Mouse (Mus musculus): ENCODE data around the gene Csnk1d. TPM values are rescaled to one million over a fixed set of nuclear protein-coding genes. Genes with fewer than 3 reads are reported as not detected.
A peak's percentile ranks its signal among the peaks of the same experiment; 100 is the strongest.

Gene Csnk1d
- total RNA-seq, 1 experiment, result 60.7 TPM

GRCm38 (mm10) chr11:120980427-120981035, 10.6 kb downstream of the Csnk1d start:
- Histone ChIP-seq H3K9ac (ENCODE audit: insufficient read depth, low read depth, low read length, poor library complexity, severe bottlenecking) (no peak overlapping the region), H3K4me1 (ENCODE audit: control insufficient read depth in 2 of 2, insufficient read depth in 2 of 2, low read length in 2 of 2, poor library complexity in 1 of 2) (no peaks in the 10 kb centered on the region), H3K9me3 (ENCODE audit: control insufficient read depth, insufficient read depth, low read depth, low read length) (no peaks in the 10 kb centered on the region), H3K27ac (ENCODE audit: insufficient read depth, low read depth, low read length, poor library complexity, severe bottlenecking) (no peak overlapping the region), H3K36me3 (ENCODE audit: control insufficient read depth, insufficient read depth, low read length, poor library complexity, severe bottlenecking) (peaks cover 39% of the 10 kb centered on the region), H3K4me3 (ENCODE audit: insufficient read depth in 1 of 2, low read depth in 1 of 2, low read length in 2 of 2, poor library complexity in 1 of 2, severe bottlenecking in 1 of 2) (no peak overlapping the region)
- in situ Hi-C loops (cut with MboI; ENCODE audit: low sequenced_read_pairs in 2 of 2, unreplicated experiment in 2 of 2), result no loop called here
- DNase-seq (ENCODE audit: low read depth, low spot score), result no peak
- no peak for TF ChIP-seq CHD2 (IDR thresholded peaks at IDR 0.05; ENCODE audit: low read depth, low read length)
- TF ChIP-seq ZNF384 (IDR thresholded peaks at IDR 0.05; ENCODE audit: low read depth, low read length), result 0 out of 2 replicates have a peak, but pooled peaks have one; percentile 26

GRCm38 (mm10) chr11:120979711-120980426, 11.3 kb downstream of the Csnk1d start:
- H3K4me1 ChIP-seq (ENCODE audit: control insufficient read depth in 2 of 2, insufficient read depth in 2 of 2, low read length in 2 of 2, poor library complexity in 1 of 2), result no peaks in the 10 kb centered on the region
- no peak overlapping the region for H3K27ac ChIP-seq (ENCODE audit: insufficient read depth, low read depth, low read length, poor library complexity, severe bottlenecking)
- no peak overlapping the region for H3K9ac ChIP-seq (ENCODE audit: insufficient read depth, low read depth, low read length, poor library complexity, severe bottlenecking)
- no peak overlapping the region for H3K4me3 ChIP-seq (ENCODE audit: insufficient read depth in 1 of 2, low read depth in 1 of 2, low read length in 2 of 2, poor library complexity in 1 of 2, severe bottlenecking in 1 of 2)
- in situ Hi-C loops (cut with MboI; ENCODE audit: low sequenced_read_pairs in 2 of 2, unreplicated experiment in 2 of 2), result no loop called here
- TF ChIP-seq CHD2 (IDR thresholded peaks at IDR 0.05; ENCODE audit: low read depth, low read length) (no peak), MAFK (IDR thresholded peaks at IDR 0.05; ENCODE audit: insufficient read depth, low read depth, low read length) (no peak), HCFC1 (IDR thresholded peaks at IDR 0.05; ENCODE audit: borderline replicate concordance, insufficient read depth, low read length) (no peak), ZNF384 (IDR thresholded peaks at IDR 0.05; ENCODE audit: low read depth, low read length) (no peak), ZC3H11A (IDR thresholded peaks at IDR 0.05; ENCODE audit: borderline replicate concordance, low read depth, low read length) (no peak)
- DNase-seq (ENCODE audit: low read depth, low spot score), result no peak
- peaks cover 40% of the 10 kb centered on the region for H3K36me3 ChIP-seq (ENCODE audit: control insufficient read depth, insufficient read depth, low read length, poor library complexity, severe bottlenecking)
- no peaks in the 10 kb centered on the region for H3K9me3 ChIP-seq (ENCODE audit: control insufficient read depth, insufficient read depth, low read depth, low read length)

- no peak overlapping the region for H3K27ac ChIP-seq (ENCODE audit: insufficient read depth, low read depth, low read length, poor library complexity, severe bottlenecking)
- in situ Hi-C loops (cut with MboI; ENCODE audit: low sequenced_read_pairs in 2 of 2, unreplicated experiment in 2 of 2), result no loop called here
- peaks cover 63% of the 10 kb centered on the region for H3K36me3 ChIP-seq (ENCODE audit: control insufficient read depth, insufficient read depth, low read length, poor library complexity, severe bottlenecking)
- H3K4me3 ChIP-seq (ENCODE audit: insufficient read depth in 1 of 2, low read depth in 1 of 2, low read length in 2 of 2, poor library complexity in 1 of 2, severe bottlenecking in 1 of 2), result no peak overlapping the region
- no peaks in the 10 kb centered on the region for H3K4me1 ChIP-seq (ENCODE audit: control insufficient read depth in 2 of 2, insufficient read depth in 2 of 2, low read length in 2 of 2, poor library complexity in 1 of 2)
- no peak for DNase-seq (ENCODE audit: low read depth, low spot score)
- no peak overlapping the region for H3K9ac ChIP-seq (ENCODE audit: insufficient read depth, low read depth, low read length, poor library complexity, severe bottlenecking)
- no peaks in the 10 kb centered on the region for H3K9me3 ChIP-seq (ENCODE audit: control insufficient read depth, insufficient read depth, low read depth, low read length)
- no peak for TF ChIP-seq MAFK (IDR thresholded peaks at IDR 0.05; ENCODE audit: insufficient read depth, low read depth, low read length)
- no peak for TF ChIP-seq ZC3H11A (IDR thresholded peaks at IDR 0.05; ENCODE audit: borderline replicate concordance, low read depth, low read length)
- no peak for TF ChIP-seq ZNF384 (IDR thresholded peaks at IDR 0.05; ENCODE audit: low read depth, low read length)
- no peak for TF ChIP-seq CHD2 (IDR thresholded peaks at IDR 0.05; ENCODE audit: low read depth, low read length)
- no peak for TF ChIP-seq HCFC1 (IDR thresholded peaks at IDR 0.05; ENCODE audit: borderline replicate concordance, insufficient read depth, low read length)
Measured at GRCm38 (mm10) chr11:120973318-120973717, 17.8 kb downstream of the Csnk1d start.

- no peaks in the 10 kb centered on the region for H3K4me1 ChIP-seq (ENCODE audit: control insufficient read depth in 2 of 2, insufficient read depth in 2 of 2, low read length in 2 of 2, poor library complexity in 1 of 2)
- TF ChIP-seq ZC3H11A (IDR thresholded peaks at IDR 0.05; ENCODE audit: borderline replicate concordance, low read depth, low read length), result no peak
- no peak for TF ChIP-seq HCFC1 (IDR thresholded peaks at IDR 0.05; ENCODE audit: borderline replicate concordance, insufficient read depth, low read length)
- TF ChIP-seq CHD2 (IDR thresholded peaks at IDR 0.05; ENCODE audit: low read depth, low read length), result no peak
- TF ChIP-seq MAFK (IDR thresholded peaks at IDR 0.05; ENCODE audit: insufficient read depth, low read depth, low read length), result no peak
- TF ChIP-seq ZNF384 (IDR thresholded peaks at IDR 0.05; ENCODE audit: low read depth, low read length), result no peak
- no peak overlapping the region for H3K27ac ChIP-seq (ENCODE audit: insufficient read depth, low read depth, low read length, poor library complexity, severe bottlenecking)
- H3K9ac ChIP-seq (ENCODE audit: insufficient read depth, low read depth, low read length, poor library complexity, severe bottlenecking), result no peak overlapping the region
- in situ Hi-C loops (cut with MboI; ENCODE audit: low sequenced_read_pairs in 2 of 2, unreplicated experiment in 2 of 2), result no loop called here
- no peak overlapping the region for H3K4me3 ChIP-seq (ENCODE audit: insufficient read depth in 1 of 2, low read depth in 1 of 2, low read length in 2 of 2, poor library complexity in 1 of 2, severe bottlenecking in 1 of 2)
- peaks cover 65% of the 10 kb centered on the region for H3K36me3 ChIP-seq (ENCODE audit: control insufficient read depth, insufficient read depth, low read length, poor library complexity, severe bottlenecking)
- H3K9me3 ChIP-seq (ENCODE audit: control insufficient read depth, insufficient read depth, low read depth, low read length), result no peaks in the 10 kb centered on the region
- DNase-seq (ENCODE audit: low read depth, low spot score), result no peak
Measured at GRCm38 (mm10) chr11:120971237-120971636, 19.9 kb downstream of the Csnk1d start.
